Comparison of ENCODE assay signal across 8 mouse cellular contexts in genomic region chr9:14274986-14275720, GRCm38 (mm10). TPM values are rescaled to one million over a fixed set of nuclear protein-coding genes. Genes with fewer than 3 reads are reported as not detected.
DNase-seq lines count a peak whose midpoint lies in the region; ATAC-seq lines count a peak whose summit lies in the region.

Sesn3 (plus strand) TSS chr9:14275067.

- peaks cover 16% of the 10 kb centered on the region for H3K4me1 ChIP-seq in hindbrain, embryonic 13.5 days (replicated peaks)

- H3K27me3 ChIP-seq in hindbrain, embryonic 13.5 days: no peaks in the 10 kb centered on the region

- H3K9ac ChIP-seq in hindbrain, embryonic 13.5 days: peak within 1 kb of the TSS; percentile 72

- DNase-seq in Muller cell, postnatal 12 days (ENCODE audit: inconsistent ontology term): peak; percentile 75
- DNase-seq in cerebellum, adult 9-11 months: peak; percentile 93
- peak; percentile 55 to 72 for DNase-seq in frontal cortex, postnatal 14 days (ENCODE audit: low spot score in 2 of 2)
- peak; percentile 59 for DNase-seq in layer of hippocampus, postnatal 14 days (ENCODE audit: low spot score in 2 of 2)
- peak; percentile 82 for DNase-seq in lung, postnatal 10 days
- peak; percentile 60 for DNase-seq in ovary, postnatal 14 days (ENCODE audit: low spot score)
- DNase-seq in thymus, postnatal 10 days (ENCODE audit: low spot score in 2 of 2): peak; percentile 79 to 85

- H3K9me3 ChIP-seq in hindbrain, embryonic 13.5 days: no peaks in the 10 kb centered on the region

- peak; percentile 43 for ATAC-seq in hindbrain, embryonic 13.5 days (ENCODE audit: low FRiP score)

- peak within 1 kb of the TSS; percentile 70 for H3K4me2 ChIP-seq in hindbrain, embryonic 13.5 days

- H3K4me3 ChIP-seq in hindbrain, embryonic 13.5 days: peak within 1 kb of the TSS; percentile 95

- 3% methylated on average over 25 of the region's 25 CpGs for WGBS in hindbrain, embryonic 13.5 days

- H3K36me3 ChIP-seq in hindbrain, embryonic 13.5 days: no peaks in the 10 kb centered on the region

- H3K27ac ChIP-seq in hindbrain, embryonic 13.5 days: peak within 1 kb of the TSS; percentile 92

RNA-seq across cellular contexts. Expression of gene Sesn3, which starts in this region (rescaled TPM):
- polyA plus RNA-seq in hindbrain, embryonic 13.5 days (2015; fragmentation: Nextera tagmentation; extraction: Ambion mirVana): 20.2 and 20.9 TPM in 2 replicates
- 10 to 100 TPM; 59.1 to 66.2 TPM for total RNA-seq in layer of hippocampus, postnatal 14 days (2021)

Comparison
In these comparisons a context has a peak if more than half of its experiments do, and no peak if none do; other contexts are left out.
1. Peak in every context shown above with its lines: DNase-seq, ATAC-seq, H3K4me3 ChIP-seq and H3K27ac ChIP-seq.